Mouse (Mus musculus) left cerebral cortex, adult 9 months (tissue): ENCODE measurements at regions not wholly inside any gene's neighbourhood (a gene's known extent, or its start where the extent isn't known, plus 50 kb on each side); places are given as distances from the start of the nearest gene placed in this dataset.
A peak's percentile ranks its signal among the peaks of the same experiment; 100 is the strongest.

Experiments used
- DNase-seq, 2 experiments: peaks; one replicate each; pipeline ENCODE4 v3.0.0; 2022; ENCODE audit warnings: low spot score in 2 of 2

DNA sequence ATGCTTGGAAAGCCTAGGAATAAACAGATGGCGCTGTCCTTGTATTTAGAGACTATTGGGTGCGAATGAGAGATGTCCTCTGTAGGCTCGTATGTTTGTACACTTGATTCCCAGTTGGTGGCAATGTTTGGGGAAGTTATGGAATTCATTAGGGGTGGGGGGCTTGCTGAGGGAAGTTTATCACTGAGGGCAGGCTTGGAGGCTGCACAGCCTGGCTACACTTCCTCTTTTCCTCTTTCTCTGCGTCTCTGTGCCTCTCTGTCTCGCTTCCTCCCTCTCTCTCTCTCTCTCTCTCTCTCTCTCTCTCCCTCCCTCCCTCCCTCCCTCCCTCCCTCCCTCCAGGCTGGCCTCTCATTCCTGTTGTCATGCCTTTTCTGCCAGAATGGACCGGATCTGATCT lies 104.2 kb upstream of the Arid2 start:
- no peak for DNase-seq

GRCm38 (mm10) chr15:96184666-96185065 lies 102.7 kb upstream of the Arid2 start:
- no peak for DNase-seq

DNA sequence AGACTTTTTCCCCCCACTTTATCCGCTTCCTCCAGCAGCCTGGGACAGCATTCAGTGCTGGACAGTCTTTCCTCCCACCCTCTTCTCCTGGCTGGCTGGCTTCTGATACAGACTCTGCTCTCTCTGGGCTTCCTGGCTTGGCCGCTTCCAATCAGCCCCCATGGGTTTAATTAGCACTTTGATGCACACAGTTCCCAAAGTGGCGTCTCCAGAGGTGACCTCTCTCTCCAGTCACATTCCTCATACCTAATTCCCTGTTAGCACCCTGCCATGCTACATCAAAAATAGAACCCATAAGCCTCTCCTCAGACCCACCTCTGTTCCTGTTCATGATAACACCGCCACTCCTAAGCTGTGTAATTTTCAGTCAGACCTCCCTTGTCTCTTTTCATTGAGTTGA lies 101.9 kb upstream of the Arid2 start:
- no peak for DNase-seq

- DNase-seq: no peak
Measured at GRCm38 (mm10) chr15:96185901-96186300, 101.4 kb upstream of the Arid2 start.

DNA sequence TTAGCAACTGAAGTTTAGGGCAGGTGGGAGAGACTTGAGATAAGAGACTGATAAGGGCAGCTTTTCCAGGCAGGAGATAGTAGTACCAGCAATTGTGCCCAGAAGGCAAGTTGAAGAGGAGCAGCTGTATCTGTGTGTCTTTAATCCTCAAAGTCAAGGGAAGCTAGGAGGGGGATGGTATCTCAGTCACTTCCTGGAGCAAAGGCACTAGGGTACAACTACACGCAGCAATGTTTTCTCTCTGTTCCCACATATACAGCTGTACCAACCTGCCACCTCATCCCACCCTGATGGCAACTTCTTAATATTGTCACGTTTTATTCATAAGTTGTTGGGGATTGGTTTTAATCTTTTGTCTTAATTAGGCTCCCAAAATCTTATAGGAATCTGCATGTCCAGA lies 97.8 kb upstream of the Arid2 start:
- DNase-seq: no peak

DNA sequence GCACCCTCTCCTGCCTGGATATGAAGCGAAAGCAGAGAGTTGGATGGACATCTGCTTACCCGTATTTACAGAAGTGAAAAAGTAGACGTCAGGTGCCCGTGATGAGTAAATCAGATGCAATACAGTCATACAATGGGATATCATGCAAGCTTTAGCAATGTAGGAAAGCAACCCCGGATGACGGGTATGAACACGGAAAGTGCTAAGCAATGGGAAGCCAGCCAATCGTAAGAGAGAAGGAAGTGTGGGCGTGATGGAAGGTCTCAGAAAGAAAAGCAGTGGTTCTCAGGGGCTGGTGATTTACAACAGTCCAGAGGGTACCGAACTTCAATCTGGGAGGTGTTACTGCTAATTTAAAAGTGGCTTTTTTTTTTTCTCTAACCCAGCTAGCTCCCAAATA lies 89.9 kb upstream of the Arid2 start:
- no peak for DNase-seq

GRCm38 (mm10) chr15:96197932-96198331 lies 89.4 kb upstream of the Arid2 start:
- DNase-seq: no peak

GRCm38 (mm10) chr15:96201273-96201672 lies 86.0 kb upstream of the Arid2 start:
- no peak for DNase-seq

DNA sequence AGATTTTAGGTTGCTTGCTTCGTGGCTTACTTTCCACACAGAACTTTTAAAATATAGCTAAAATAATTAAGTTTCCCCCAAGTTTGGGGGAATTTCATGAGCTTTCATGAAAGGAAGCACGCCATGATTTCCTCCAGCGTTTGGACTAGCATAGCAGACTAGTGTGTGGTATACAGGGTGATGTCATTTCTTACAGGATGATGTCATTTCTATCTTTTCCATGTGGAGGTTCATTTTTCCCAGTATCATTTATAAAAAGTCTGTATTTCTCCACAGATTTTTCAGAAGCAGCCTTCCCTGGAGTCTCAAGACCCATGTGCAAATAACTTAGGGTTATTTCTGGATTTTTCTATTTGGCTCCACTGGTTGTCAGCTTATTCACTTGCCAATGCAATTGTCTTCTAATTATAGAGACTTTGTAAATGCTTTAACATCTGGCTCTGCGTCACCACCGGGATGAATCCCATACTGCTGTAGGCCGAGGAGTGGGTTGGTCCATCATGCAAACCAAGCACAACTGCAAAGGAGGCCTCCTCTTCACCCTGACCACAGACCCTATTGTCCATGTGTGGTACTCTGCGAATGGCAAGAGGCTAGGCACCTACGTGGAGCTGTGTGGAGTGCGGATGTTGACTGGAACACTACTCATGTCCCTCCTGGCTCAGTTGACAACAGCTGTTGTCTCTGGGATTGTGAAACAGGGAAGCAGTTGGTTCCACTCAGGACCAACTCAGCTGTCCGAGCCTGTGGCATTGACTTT lies 85.4 kb upstream of the Arid2 start:
- peak in 1 of 2 experiments; percentile 6 for DNase-seq

DNA sequence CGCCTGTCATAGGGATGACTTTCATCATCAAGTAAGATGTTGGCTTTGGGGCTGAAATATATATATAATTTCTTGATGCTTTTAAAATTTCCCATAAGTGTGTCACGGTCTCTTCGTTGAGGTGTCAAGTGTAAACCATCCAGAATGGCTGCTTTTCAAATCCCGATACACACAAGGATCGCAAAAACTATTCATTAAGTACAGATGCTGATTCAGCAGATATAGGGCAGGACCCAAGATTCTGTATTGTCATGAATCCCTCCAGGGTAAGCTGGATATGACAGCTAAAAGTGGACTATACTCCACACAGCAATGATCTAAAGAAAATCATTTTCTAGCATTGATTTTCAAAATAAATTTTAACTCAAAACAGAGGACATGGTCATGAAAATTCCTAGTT lies 83.1 kb upstream of the Arid2 start:
- DNase-seq: no peak

DNA sequence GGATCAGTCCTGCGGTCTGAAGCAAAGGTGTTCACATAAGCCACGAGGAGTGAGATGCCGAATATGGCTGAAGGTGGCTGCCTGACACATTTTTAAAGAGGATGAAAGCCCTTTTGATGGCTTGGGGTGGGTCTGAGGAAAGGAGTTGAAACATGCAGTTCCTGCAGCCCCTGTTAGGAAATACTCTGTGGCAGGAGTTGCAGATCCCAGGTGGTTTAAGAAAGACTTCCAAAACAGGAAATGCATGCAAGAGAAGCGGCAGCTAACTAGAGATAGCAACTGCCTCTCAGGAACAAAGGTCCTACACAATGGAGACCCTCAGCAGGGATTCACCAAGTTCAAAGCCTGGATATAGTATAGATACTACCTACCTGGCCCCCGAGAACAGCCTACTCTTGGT lies 82.7 kb upstream of the Arid2 start:
- no peak for DNase-seq

- no peak for DNase-seq
Measured at GRCm38 (mm10) chr15:96210721-96211400, 76.5 kb upstream of the Arid2 start.

DNA sequence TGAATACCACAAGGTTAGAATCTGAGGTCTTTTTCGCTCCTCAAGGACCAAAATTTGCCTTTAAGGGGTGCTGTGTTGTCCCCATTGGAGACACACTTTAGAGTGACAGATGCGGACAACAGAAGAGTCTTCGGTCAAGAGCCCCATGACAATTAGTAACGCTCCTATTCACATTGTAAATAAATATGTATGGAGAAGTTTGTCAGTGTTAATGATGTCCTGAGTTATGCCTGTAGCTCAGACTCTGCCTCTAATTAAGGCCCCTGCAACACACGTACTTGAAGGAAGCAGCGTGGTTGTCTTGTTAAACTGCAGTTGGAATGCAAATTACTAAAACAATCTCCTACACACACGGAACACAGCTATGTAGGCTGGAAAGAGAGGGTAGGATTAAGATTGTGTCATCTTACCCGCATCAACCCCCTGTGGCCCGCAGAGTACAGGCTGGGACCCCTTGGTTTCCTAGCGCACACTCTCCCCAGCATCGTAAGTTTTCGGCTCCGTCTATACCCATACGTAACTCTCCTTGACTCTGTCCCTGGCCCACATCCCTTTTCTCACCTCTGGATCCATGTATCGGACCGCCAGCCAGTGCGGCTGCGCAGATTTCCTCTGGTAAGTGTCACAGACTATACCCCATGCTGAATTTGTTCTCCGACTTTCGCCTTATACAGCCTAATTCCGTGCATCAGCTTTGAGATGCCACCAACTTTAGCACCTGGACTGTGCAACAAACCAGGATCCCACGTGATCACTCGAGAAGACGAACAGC lies 73.6 kb upstream of the Arid2 start:
- no peak for DNase-seq

DNA sequence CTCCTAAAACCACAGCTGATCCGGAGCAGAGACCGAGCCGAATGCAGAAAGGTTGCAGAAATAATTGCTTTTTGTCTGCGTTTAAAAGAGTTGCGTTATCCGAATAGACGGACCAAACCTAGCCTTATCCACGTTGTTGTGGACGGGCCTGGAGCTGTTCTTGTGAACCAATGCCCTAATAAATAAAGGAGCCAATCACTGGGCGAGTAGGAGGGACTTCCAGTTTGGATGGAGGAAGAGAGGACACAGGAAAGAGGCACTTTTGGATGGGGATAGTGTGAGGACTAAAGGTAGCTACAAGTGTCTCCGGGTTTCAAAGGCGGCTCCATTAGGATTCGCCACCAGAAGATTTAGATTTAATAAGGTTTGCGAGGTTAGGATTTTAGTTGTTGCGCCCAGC lies 69.4 kb upstream of the Arid2 start:
- no peak for DNase-seq

GRCm38 (mm10) chr15:96219746-96220145 lies 67.6 kb upstream of the Arid2 start:
- no peak for DNase-seq

- no peak for DNase-seq
Measured at GRCm38 (mm10) chr15:96231969-96232368, 55.3 kb upstream of the Arid2 start.

- no peak for DNase-seq
Measured at GRCm38 (mm10) chr15:96233113-96233512, 54.2 kb upstream of the Arid2 start.

DNA sequence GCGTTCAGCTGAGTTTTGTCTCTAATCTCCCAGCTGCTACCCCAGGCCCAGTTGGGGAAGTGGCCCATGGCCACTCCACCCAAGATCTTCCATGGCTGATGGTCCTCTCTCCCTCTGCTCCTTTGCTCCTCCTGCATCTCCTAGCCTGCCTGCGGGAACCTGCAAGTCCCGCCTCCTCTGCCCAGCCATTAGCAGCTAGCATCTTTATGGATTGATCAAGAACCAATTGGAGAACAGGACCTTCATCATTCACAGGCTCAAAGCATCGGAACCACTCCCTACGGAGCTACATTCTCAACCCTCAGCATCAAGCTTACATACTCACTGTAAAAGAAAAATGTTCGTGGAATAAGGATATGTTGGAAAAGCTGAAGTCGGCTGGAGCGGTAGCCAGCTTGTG lies 52.5 kb upstream of the Arid2 start:
- DNase-seq: no peak
